Mouse (Mus musculus): ENCODE measurements around the gene Pam16. TPM values are rescaled to one million over a fixed set of nuclear protein-coding genes. Genes with fewer than 3 reads are reported as not detected.

The Pam16 gene
- polyA plus RNA-seq (2014; fragmentation: Nextera tagmentation; extraction: Ambion mirVana): 97.1 and 99.1 TPM in 2 replicates

DNA sequence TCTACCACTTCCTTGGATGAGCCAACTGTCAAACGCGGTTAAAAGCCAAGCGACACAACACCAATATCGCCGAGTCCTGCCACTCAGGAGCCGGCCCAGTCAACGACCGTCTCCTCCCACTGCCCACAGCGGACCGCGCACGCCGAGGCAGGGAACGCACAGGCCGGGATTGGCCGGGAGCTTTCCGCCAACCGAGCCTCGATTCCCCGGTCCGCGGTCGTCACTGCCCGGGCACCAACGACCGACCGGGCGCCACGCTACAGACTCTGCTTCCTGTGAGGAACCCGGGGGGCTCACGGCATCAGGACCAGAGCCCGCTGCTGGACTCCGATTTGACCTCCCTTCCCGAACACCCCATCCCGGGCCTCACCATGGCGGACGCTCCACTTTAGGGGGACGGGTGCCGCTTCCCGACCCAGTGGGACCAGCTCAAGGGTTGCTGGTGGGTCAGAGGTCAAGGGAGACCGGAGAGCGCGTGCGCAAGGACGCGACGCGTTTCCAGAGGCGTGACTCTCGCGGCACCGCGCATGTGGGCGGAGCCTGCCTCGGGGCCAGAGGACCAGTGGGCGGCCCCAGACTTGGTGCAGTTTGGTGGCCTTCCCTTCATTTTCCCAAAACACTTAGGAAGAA is at the start of gene Pam16:
Gene Pam16 (minus strand): TSS at position 508 of the 630 bp plus-strand sequence.
- Histone ChIP-seq H3K4me1 (ENCODE audit: control insufficient read depth, insufficient read depth, low read length) (peaks cover 6% of the 10 kb centered on the region; the same call in 1 of the 2 replicates), H3K4me3 (ENCODE audit: low read depth, low read length) (peak within 1 kb of the TSS; percentile 79), H3K27me3 (ENCODE audit: control insufficient read depth, insufficient read depth, low read length) (no peaks in the 10 kb centered on the region), H3K4me2 (peak within 1 kb of the TSS; percentile 64), H3K27ac (ENCODE audit: low read depth, low read length) (peak within 1 kb of the TSS; percentile 75), H3K36me3 (ENCODE audit: control insufficient read depth, insufficient read depth, low read length) (no peaks in the 10 kb centered on the region), H3K9me3 (ENCODE audit: control insufficient read depth, low read length) (no peaks in the 10 kb centered on the region), H3K9ac (ENCODE audit: low read length) (peak within 1 kb of the TSS; percentile 85)
- peak; percentile 92 for ATAC-seq (ENCODE audit: low FRiP score)
- DNase-seq (ENCODE audit: low spot score, missing footprints): peak; percentile 99
- under 1% methylated on average over 56 of the region's 56 CpGs for WGBS

GRCm38 (mm10) chr16:4674091-4674490 is 49.3 kb upstream of the Pam16 start:
- Histone ChIP-seq H3K36me3 (ENCODE audit: control insufficient read depth, insufficient read depth, low read length) (no peaks in the 10 kb centered on the region), H3K9ac (ENCODE audit: low read length) (no peak overlapping the region), H3K27me3 (ENCODE audit: control insufficient read depth, insufficient read depth, low read length) (no peaks in the 10 kb centered on the region), H3K9me3 (ENCODE audit: control insufficient read depth, low read length) (no peaks in the 10 kb centered on the region), H3K4me1 (ENCODE audit: control insufficient read depth, insufficient read depth, low read length) (peaks cover 6% of the 10 kb centered on the region), H3K4me2 (no peak overlapping the region), H3K27ac (ENCODE audit: low read depth, low read length) (no peak overlapping the region), H3K4me3 (ENCODE audit: low read depth, low read length) (no peak overlapping the region)
- peak; percentile 65 for DNase-seq (ENCODE audit: low spot score, missing footprints)
- 84% methylated on average over 4 of the region's 4 CpGs for WGBS
- ATAC-seq (ENCODE audit: low FRiP score): no peak

DNA sequence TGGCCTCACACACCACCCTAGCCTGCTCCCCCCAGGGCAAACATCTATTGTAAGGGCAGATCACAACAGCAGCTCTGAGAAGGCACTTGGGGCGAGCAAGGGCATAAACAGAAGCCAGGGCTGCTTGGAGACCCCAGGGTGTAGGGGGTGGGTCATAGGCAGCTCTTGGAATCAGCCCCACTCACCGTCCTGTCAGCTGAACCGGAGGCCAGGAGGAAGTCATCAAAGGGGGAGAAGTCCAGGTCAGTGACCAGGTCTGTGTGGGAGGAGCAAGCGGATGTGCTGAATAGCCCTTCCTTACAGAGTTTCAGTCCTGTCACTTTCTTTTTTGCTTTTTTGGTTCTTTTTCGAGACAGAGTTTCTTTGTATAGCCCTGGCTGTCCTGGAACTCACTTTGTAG is 45.5 kb upstream of the Pam16 start:
- Histone ChIP-seq H3K4me2 (no peak overlapping the region), H3K27ac (ENCODE audit: low read depth, low read length) (no peak overlapping the region), H3K4me1 (ENCODE audit: control insufficient read depth, insufficient read depth, low read length) (no peaks in the 10 kb centered on the region), H3K9ac (ENCODE audit: low read length) (no peak overlapping the region), H3K4me3 (ENCODE audit: low read depth, low read length) (no peak overlapping the region), H3K9me3 (ENCODE audit: control insufficient read depth, low read length) (no peaks in the 10 kb centered on the region), H3K36me3 (ENCODE audit: control insufficient read depth, insufficient read depth, low read length) (no peaks in the 10 kb centered on the region), H3K27me3 (ENCODE audit: control insufficient read depth, insufficient read depth, low read length) (no peaks in the 10 kb centered on the region)
- peak; percentile 19 for DNase-seq (ENCODE audit: low spot score, missing footprints)
- no peak for ATAC-seq (ENCODE audit: low FRiP score)
- 82% methylated on average over 5 of the region's 5 CpGs for WGBS

DNA sequence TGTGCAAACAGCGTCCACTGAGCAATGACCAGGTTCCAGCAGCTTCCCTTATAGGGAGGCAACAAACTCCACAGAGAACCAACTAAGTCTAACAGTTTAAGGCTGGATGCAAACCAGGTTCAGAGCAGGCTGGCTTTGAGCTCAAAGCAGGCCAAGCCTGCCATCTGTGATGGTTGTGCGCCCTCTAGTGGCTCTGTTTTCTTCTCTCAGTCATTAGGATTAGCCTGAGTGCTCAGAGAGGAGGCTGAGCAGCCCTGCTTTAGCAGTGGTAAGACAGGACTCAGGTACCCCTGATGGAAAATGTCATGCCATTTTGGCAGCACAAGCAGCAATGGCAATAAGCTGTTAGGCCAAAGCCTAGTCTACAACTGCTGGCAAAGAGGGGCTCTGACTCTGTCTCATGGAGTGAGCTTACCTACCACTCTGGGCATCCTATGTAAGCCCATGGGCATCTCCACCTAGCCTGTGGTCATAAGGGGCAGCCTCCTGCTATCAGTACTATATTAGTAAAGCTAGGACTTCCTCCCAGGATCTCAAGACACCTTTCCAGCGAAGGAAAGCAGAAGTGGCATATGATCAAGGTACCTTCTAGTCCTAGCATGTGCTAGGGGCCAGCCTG is 42.5 kb upstream of the Pam16 start:
- WGBS: 29% methylated on average over 3 of the region's 3 CpGs
- no peak overlapping the region for H3K27ac ChIP-seq (ENCODE audit: low read depth, low read length)
- no peaks in the 10 kb centered on the region for H3K4me1 ChIP-seq (ENCODE audit: control insufficient read depth, insufficient read depth, low read length)
- H3K27me3 ChIP-seq (ENCODE audit: control insufficient read depth, insufficient read depth, low read length): no peaks in the 10 kb centered on the region
- H3K36me3 ChIP-seq (ENCODE audit: control insufficient read depth, insufficient read depth, low read length): no peaks in the 10 kb centered on the region
- ATAC-seq (ENCODE audit: low FRiP score): peak; percentile 83; the same call in 1 of the 2 replicates
- H3K9ac ChIP-seq (ENCODE audit: low read length): no peak overlapping the region
- H3K4me2 ChIP-seq: no peak overlapping the region
- H3K4me3 ChIP-seq (ENCODE audit: low read depth, low read length): no peak overlapping the region
- no peaks in the 10 kb centered on the region for H3K9me3 ChIP-seq (ENCODE audit: control insufficient read depth, low read length)
- peak; percentile 99 for DNase-seq (ENCODE audit: low spot score, missing footprints)

- WGBS: 98% methylated on average over 2 of the region's 2 CpGs
Observed at GRCm38 (mm10) chr16:4665726-4666125, 40.9 kb upstream of the Pam16 start.

GRCm38 (mm10) chr16:4663806-4664205 is 39.0 kb upstream of the Pam16 start:
- H3K36me3 ChIP-seq (ENCODE audit: control insufficient read depth, insufficient read depth, low read length): no peaks in the 10 kb centered on the region; the same call in 1 of the 2 replicates
- H3K27me3 ChIP-seq (ENCODE audit: control insufficient read depth, insufficient read depth, low read length): no peaks in the 10 kb centered on the region
- DNase-seq (ENCODE audit: low spot score, missing footprints) (peak; percentile 17), ATAC-seq (ENCODE audit: low FRiP score) (no peak)
- no peak overlapping the region for H3K9ac ChIP-seq (ENCODE audit: low read length)
- WGBS: 74% methylated on average over 2 of the region's 2 CpGs
- H3K4me2 ChIP-seq: no peak overlapping the region
- no peaks in the 10 kb centered on the region for H3K9me3 ChIP-seq (ENCODE audit: control insufficient read depth, low read length)
- H3K4me3 ChIP-seq (ENCODE audit: low read depth, low read length): no peak overlapping the region
- H3K4me1 ChIP-seq (ENCODE audit: control insufficient read depth, insufficient read depth, low read length): peaks cover 4% of the 10 kb centered on the region; the same call in 1 of the 2 replicates
- no peak overlapping the region for H3K27ac ChIP-seq (ENCODE audit: low read depth, low read length)

More at GRCm38 (mm10) chr16:4665726-4666125, 40.9 kb upstream of the Pam16 start:
- H3K36me3 ChIP-seq (ENCODE audit: control insufficient read depth, insufficient read depth, low read length): no peaks in the 10 kb centered on the region; the same call in 1 of the 2 replicates
- no peak for ATAC-seq (ENCODE audit: low FRiP score)
- no peak for DNase-seq (ENCODE audit: low spot score, missing footprints)
- H3K4me1 ChIP-seq (ENCODE audit: control insufficient read depth, insufficient read depth, low read length): no peaks in the 10 kb centered on the region
- H3K9ac ChIP-seq (ENCODE audit: low read length): no peak overlapping the region
- no peak overlapping the region for H3K27ac ChIP-seq (ENCODE audit: low read depth, low read length)
- no peaks in the 10 kb centered on the region for H3K27me3 ChIP-seq (ENCODE audit: control insufficient read depth, insufficient read depth, low read length)
- no peaks in the 10 kb centered on the region for H3K9me3 ChIP-seq (ENCODE audit: control insufficient read depth, low read length)
- H3K4me2 ChIP-seq: no peak overlapping the region
- no peak overlapping the region for H3K4me3 ChIP-seq (ENCODE audit: low read depth, low read length)

- no peak overlapping the region for H3K4me3 ChIP-seq (ENCODE audit: low read depth, low read length)
- WGBS: 72% methylated on average over 2 of the region's 2 CpGs
- no peak overlapping the region for H3K9ac ChIP-seq (ENCODE audit: low read length)
- no peaks in the 10 kb centered on the region for H3K9me3 ChIP-seq (ENCODE audit: control insufficient read depth, low read length)
- no peak for ATAC-seq (ENCODE audit: low FRiP score)
- H3K4me1 ChIP-seq (ENCODE audit: control insufficient read depth, insufficient read depth, low read length): peaks cover 4% of the 10 kb centered on the region; the same call in 1 of the 2 replicates
- peak; percentile 76 for DNase-seq (ENCODE audit: low spot score, missing footprints)
- no peak overlapping the region for H3K27ac ChIP-seq (ENCODE audit: low read depth, low read length)
- no peaks in the 10 kb centered on the region for H3K27me3 ChIP-seq (ENCODE audit: control insufficient read depth, insufficient read depth, low read length)
- H3K4me2 ChIP-seq: no peak overlapping the region
- H3K36me3 ChIP-seq (ENCODE audit: control insufficient read depth, insufficient read depth, low read length): no peaks in the 10 kb centered on the region; the same call in 1 of the 2 replicates
Observed at GRCm38 (mm10) chr16:4661605-4662004, 36.8 kb upstream of the Pam16 start.

DNA sequence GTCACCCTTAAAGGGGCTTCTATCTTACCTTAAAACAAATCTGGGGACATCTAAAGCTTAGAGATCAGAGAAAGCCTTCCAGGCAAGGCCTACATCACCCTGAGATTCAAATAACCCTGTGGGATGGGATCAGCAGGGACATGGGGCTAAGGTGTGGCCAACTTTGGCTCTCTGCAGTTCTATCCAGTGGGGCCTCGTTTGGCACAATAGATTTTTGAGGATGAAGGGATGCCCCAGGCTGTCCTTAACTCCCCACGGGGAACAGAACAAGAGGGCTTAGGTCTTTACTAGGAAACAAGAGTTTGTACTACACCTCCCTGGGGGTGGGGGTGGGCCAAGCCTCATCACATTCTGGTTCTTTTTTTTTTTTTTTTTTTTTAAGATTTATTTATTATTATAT is 34.5 kb upstream of the Pam16 start:
- no peaks in the 10 kb centered on the region for H3K27me3 ChIP-seq (ENCODE audit: control insufficient read depth, insufficient read depth, low read length)
- 0 out of 2 replicates have a peak overlapping the region, but pooled peaks have one; percentile 7 for H3K9ac ChIP-seq (ENCODE audit: low read length)
- no peak overlapping the region for H3K4me2 ChIP-seq
- DNase-seq (ENCODE audit: low spot score, missing footprints): peak; percentile 84
- WGBS: 24% methylated on average over 2 of the region's 2 CpGs
- peaks cover 18% of the 10 kb centered on the region for H3K4me1 ChIP-seq (ENCODE audit: control insufficient read depth, insufficient read depth, low read length)
- no peak overlapping the region for H3K4me3 ChIP-seq (ENCODE audit: low read depth, low read length)
- no peaks in the 10 kb centered on the region; the same call in 1 of the 2 replicates for H3K36me3 ChIP-seq (ENCODE audit: control insufficient read depth, insufficient read depth, low read length)
- H3K27ac ChIP-seq (ENCODE audit: low read depth, low read length): no peak overlapping the region
- no peaks in the 10 kb centered on the region for H3K9me3 ChIP-seq (ENCODE audit: control insufficient read depth, low read length)
- no peak for ATAC-seq (ENCODE audit: low FRiP score)

DNA sequence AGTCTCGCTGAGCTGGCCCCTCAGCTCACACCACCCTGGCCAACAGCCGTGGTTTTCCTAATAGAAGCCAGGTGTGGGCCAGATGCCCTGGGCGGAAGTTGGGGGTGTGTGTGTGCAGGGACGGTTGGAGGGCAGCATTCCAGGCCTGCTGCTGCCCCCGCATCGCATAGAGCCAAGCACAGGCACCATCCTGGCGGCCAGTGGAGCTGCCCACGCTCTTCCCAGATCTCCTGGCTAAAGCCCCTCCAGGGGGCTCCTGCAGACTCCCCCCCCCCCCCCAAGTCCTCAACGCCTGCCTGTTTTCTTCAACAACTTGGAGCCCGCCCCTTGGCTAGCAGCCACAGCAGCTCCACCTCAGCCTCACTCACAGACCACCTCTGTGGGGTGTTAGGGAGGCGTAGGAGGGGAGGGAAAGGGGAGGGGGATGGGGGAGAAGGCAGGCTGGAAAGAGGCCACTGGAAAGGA is 34.0 kb upstream of the Pam16 start:
- Histone ChIP-seq H3K4me2 (no peak overlapping the region), H3K9me3 (ENCODE audit: control insufficient read depth, low read length) (no peaks in the 10 kb centered on the region), H3K27me3 (ENCODE audit: control insufficient read depth, insufficient read depth, low read length) (no peaks in the 10 kb centered on the region), H3K4me3 (ENCODE audit: low read depth, low read length) (no peak overlapping the region), H3K4me1 (ENCODE audit: control insufficient read depth, insufficient read depth, low read length) (peaks cover 18% of the 10 kb centered on the region), H3K36me3 (ENCODE audit: control insufficient read depth, insufficient read depth, low read length) (no peaks in the 10 kb centered on the region; the same call in 1 of the 2 replicates), H3K27ac (ENCODE audit: low read depth, low read length) (no peak overlapping the region), H3K9ac (ENCODE audit: low read length) (0 out of 2 replicates have a peak overlapping the region, but pooled peaks have one; percentile 7)
- WGBS: 24% methylated on average over 10 of the region's 11 CpGs
- ATAC-seq (ENCODE audit: low FRiP score) (no peak), DNase-seq (ENCODE audit: low spot score, missing footprints) (peak; percentile 86)

All from midbrain, embryonic 11.5 days (tissue).